ENCODE assay signal across 8 mouse cellular contexts in genomic region chr11:76027139-76028071, GRCm38 (mm10). TPM values are rescaled to one million over a fixed set of nuclear protein-coding genes. Genes with fewer than 3 reads are reported as not detected.
DNase-seq lines count a peak whose midpoint lies in the region; ATAC-seq and TF ChIP-seq lines count a peak whose summit lies in the region.

Gene Rflnb, minus strand, starts transcription at chr11:76027782.

- no peak within 1 kb of the TSS for H3K27ac ChIP-seq in forebrain, embryonic 14.5 days (ENCODE audit: low read depth, low read length)
- peak within 1 kb of the TSS; percentile 74 for H3K27ac ChIP-seq in lung, embryonic 16.5 days (ENCODE audit: low read length)
- H3K27ac ChIP-seq in thymus, adult 2 months (ENCODE audit: control insufficient read depth, insufficient read depth, low read length), result no peak within 1 kb of the TSS

- ATAC-seq in G1E (ENCODE audit: extremely low read depth, insufficient number of reproducible peaks, low FRiP score, poor library complexity, severe bottlenecking), result no peak
- ATAC-seq in forebrain, embryonic 14.5 days, result peak; percentile 89
- peak; percentile 97 for ATAC-seq in lung, embryonic 16.5 days (ENCODE audit: low read depth)

- TF ChIP-seq CTCF in G1E (IDR thresholded peaks at IDR 0.05; ENCODE audit: low read depth, low read length), result no peak
- 0 out of 2 replicates have a peak, but pooled peaks have one; percentile 21 for TF ChIP-seq CTCF in thymus, adult 2 months (IDR thresholded peaks at IDR 0.05; ENCODE audit: borderline replicate concordance, control insufficient read depth, extremely low read depth, insufficient read depth, low read length, poor library complexity)

- H3K4me3 ChIP-seq in G1E (ENCODE audit: low read depth, low read length), result peak within 1 kb of the TSS; percentile 65; the same call in 1 of the 2 replicates
- H3K4me3 ChIP-seq in forebrain, embryonic 14.5 days (ENCODE audit: low read depth, low read length), result peak within 1 kb of the TSS; percentile 56
- peak within 1 kb of the TSS; percentile 86 for H3K4me3 ChIP-seq in lung, embryonic 16.5 days (ENCODE audit: low read length)
- peak within 1 kb of the TSS; percentile 47 for H3K4me3 ChIP-seq in thymus, adult 2 months (ENCODE audit: control insufficient read depth, insufficient read depth, low read length)

- peak within 1 kb of the TSS; percentile 93 for H3K4me2 ChIP-seq in forebrain, embryonic 14.5 days (ENCODE audit: low read length)
- peak within 1 kb of the TSS; percentile 78 for H3K4me2 ChIP-seq in lung, embryonic 16.5 days (ENCODE audit: low read depth, low read length)

- WGBS in forebrain, embryonic 14.5 days, result under 1% methylated on average over 88 of the region's 112 CpGs
- WGBS in large intestine, adult 2 months, result under 1% methylated on average over 108 of the region's 112 CpGs
- WGBS in lung, embryonic 16.5 days, result 0% methylated on average over 78 of the region's 112 CpGs
- WGBS in thymus, adult 2 months, result 1% methylated on average over 112 of the region's 112 CpGs

- TF ChIP-seq POLR2A in thymus, adult 2 months (IDR thresholded peaks at IDR 0.05; ENCODE audit: control insufficient read depth, extremely low read depth, insufficient read depth, low read length, poor library complexity), result no peak

- H3K4me1 ChIP-seq in G1E (ENCODE audit: insufficient read depth, low read depth, low read length), result peaks cover 8% of the 10 kb centered on the region; the same call in 1 of the 2 replicates
- H3K4me1 ChIP-seq in forebrain, embryonic 14.5 days (ENCODE audit: control insufficient read depth, insufficient read depth, low read length), result peaks cover 4% of the 10 kb centered on the region; the same call in 1 of the 2 replicates
- H3K4me1 ChIP-seq in lung, embryonic 16.5 days (replicated peaks; ENCODE audit: control insufficient read depth, insufficient read depth, low read length), result peaks cover 24% of the 10 kb centered on the region
- peaks cover 13% of the 10 kb centered on the region for H3K4me1 ChIP-seq in thymus, adult 2 months (replicated peaks; ENCODE audit: control insufficient read depth, insufficient read depth, low read length)

- peaks cover 51% of the 10 kb centered on the region for H3K27me3 ChIP-seq in G1E (ENCODE audit: insufficient read depth, low read length)
- peaks cover 3% of the 10 kb centered on the region for H3K27me3 ChIP-seq in forebrain, embryonic 14.5 days (replicated peaks; ENCODE audit: control insufficient read depth, insufficient read depth, low read length)
- no peaks in the 10 kb centered on the region for H3K27me3 ChIP-seq in lung, embryonic 16.5 days (ENCODE audit: control insufficient read depth, insufficient read depth, low read depth, low read length)
- H3K27me3 ChIP-seq in thymus, adult 2 months (ENCODE audit: control insufficient read depth, insufficient read depth, low read length), result peaks cover 13% of the 10 kb centered on the region; the same call in 1 of the 2 replicates

- H3K9ac ChIP-seq in forebrain, embryonic 14.5 days (ENCODE audit: low read length), result peak within 1 kb of the TSS; percentile 68
- peak within 1 kb of the TSS; percentile 88 for H3K9ac ChIP-seq in lung, embryonic 16.5 days (ENCODE audit: low read length)

- DNase-seq in G1E (ENCODE audit: low spot score), result peak; percentile 41
- peak; percentile 84 for DNase-seq in cerebellum, adult 11-12 months
- DNase-seq in forebrain, embryonic 14.5 days (ENCODE audit: low spot score), result peak; percentile 74
- DNase-seq in heart, postnatal 14 days, result peak; percentile 96 to 97
- peak; percentile 57 for DNase-seq in large intestine, adult 2 months (ENCODE audit: low read depth, low spot score)
- peak; percentile 82 for DNase-seq in ovary, adult 18-20 months (ENCODE audit: low spot score)
- DNase-seq in thymus, adult 2 months, result peak; percentile 44

- H3K36me3 ChIP-seq in G1E (replicated peaks), result no peaks in the 10 kb centered on the region
- no peaks in the 10 kb centered on the region for H3K36me3 ChIP-seq in forebrain, embryonic 14.5 days (ENCODE audit: control insufficient read depth, insufficient read depth, low read length)
- peaks cover 5% of the 10 kb centered on the region; the same call in 1 of the 2 replicates for H3K36me3 ChIP-seq in lung, embryonic 16.5 days (ENCODE audit: control insufficient read depth, insufficient read depth, low read length)
- no peaks in the 10 kb centered on the region for H3K36me3 ChIP-seq in thymus, adult 2 months (ENCODE audit: control insufficient read depth, insufficient read depth, low read length)

- intact Hi-C loops in heart, postnatal 14 days (cut with DNase I), result loop anchor here (1.0 to 5.0 kb wide), 3 partner anchors 40 to 140 kb away; no protein-coding TSS in a partner anchor

- H3K9me3 ChIP-seq in G1E (replicated peaks), result no peaks in the 10 kb centered on the region
- H3K9me3 ChIP-seq in forebrain, embryonic 14.5 days (replicated peaks; ENCODE audit: control insufficient read depth, low read length), result no peaks in the 10 kb centered on the region
- no peaks in the 10 kb centered on the region for H3K9me3 ChIP-seq in lung, embryonic 16.5 days (ENCODE audit: control insufficient read depth, low read length)

RNA-seq across cellular contexts. Expression of gene Rflnb, which starts in this region (rescaled TPM):
- not detected in 2 replicates for total RNA-seq in G1E (2014; fragmentation: Nextera tagmentation)
- total RNA-seq in G1E (2017), result 0.05 and 0.06 TPM in 2 replicates
- 0.08 and 0.10 TPM in 2 replicates for polyA plus RNA-seq in G1E (2012)
- 3.6 and 4.6 TPM in 2 replicates for polyA plus RNA-seq in forebrain, embryonic 14.5 days (2014; fragmentation: Nextera tagmentation; extraction: Ambion mirVana)
- 10 to 100 TPM; 61.0 to 62.9 TPM for total RNA-seq in heart, postnatal 14 days (2021)
- polyA plus RNA-seq in large intestine, adult 2 months (2012; rRNA removed), result 10.3 and 19.9 TPM in 2 replicates
- 41.7 and 42.8 TPM in 2 replicates for polyA plus RNA-seq in lung, embryonic 16.5 days (2015; fragmentation: Nextera tagmentation; extraction: Ambion mirVana)
- polyA plus RNA-seq in thymus, adult 2 months (2012; rRNA removed), result 8.7 and 8.9 TPM in 2 replicates

Comparison
In these comparisons a context has a peak if more than half of its experiments do, and no peak if none do; other contexts are left out.
1. RNA of gene Rflnb (total RNA-seq): 61.0 to 62.9 TPM in heart, postnatal 14 days; 0.05 to 0.06 TPM in G1E; every median in the first group is over 10 times any median in the second.
2. Peak in DNase-seq and H3K4me3 ChIP-seq in G1E; RNA of the gene not detected or under 1 TPM.
3. DNase-seq: peak in every context shown above with its lines; median percentile 96 in heart, postnatal 14 days; 84 in cerebellum, adult 11-12 months; 82 in ovary, adult 18-20 months; 74 in forebrain, embryonic 14.5 days; 57 in large intestine, adult 2 months; 44 in thymus, adult 2 months; 41 in G1E.
4. Peak in every context shown above with its lines, with median percentiles within 50 percentile points of each other: H3K4me3 ChIP-seq.